8 mouse cellular contexts compared by ENCODE assay signal in genomic region chr2:49620626-49621117, GRCm38 (mm10). TPM values are rescaled to one million over a fixed set of nuclear protein-coding genes. Genes with fewer than 3 reads are reported as not detected.
DNase-seq lines count a peak whose midpoint lies in the region; ATAC-seq and TF ChIP-seq lines count a peak whose summit lies in the region.

No protein-coding gene starts in this region.

- 0 out of 2 replicates have a peak, but pooled peaks cover 3% of the 10 kb centered on the region for H3K27me3 ChIP-seq in kidney, embryonic 14.5 days (ENCODE audit: control insufficient read depth, insufficient read depth, low read length)
- H3K27me3 ChIP-seq in embryonic facial prominence, embryonic 13.5 days = peaks cover 5% of the 10 kb centered on the region; the same call in 1 of the 2 replicates
- H3K27me3 ChIP-seq in midbrain, postnatal 0 days (ENCODE audit: insufficient read depth, low read length) = no peaks in the 10 kb centered on the region
- H3K27me3 ChIP-seq in liver, embryonic 11.5 days (replicated peaks; ENCODE audit: control insufficient read depth, insufficient read depth, low read length) = peaks cover 30% of the 10 kb centered on the region

- 15% methylated on average over 14 of the region's 14 CpGs for WGBS in kidney, embryonic 14.5 days
- WGBS in embryonic facial prominence, embryonic 13.5 days = 9% methylated on average over 14 of the region's 14 CpGs
- WGBS in midbrain, postnatal 0 days = 6% methylated on average over 14 of the region's 14 CpGs
- WGBS in liver, embryonic 11.5 days = 22% methylated on average over 14 of the region's 14 CpGs

- H3K9me3 ChIP-seq in kidney, embryonic 14.5 days (ENCODE audit: control insufficient read depth, low read length) = peaks cover 4% of the 10 kb centered on the region; the same call in 1 of the 2 replicates
- no peaks in the 10 kb centered on the region for H3K9me3 ChIP-seq in embryonic facial prominence, embryonic 13.5 days
- no peaks in the 10 kb centered on the region for H3K9me3 ChIP-seq in midbrain, postnatal 0 days (ENCODE audit: low read length)
- H3K9me3 ChIP-seq in liver, embryonic 11.5 days (ENCODE audit: control insufficient read depth, low read length) = no peaks in the 10 kb centered on the region

- DNase-seq in kidney, postnatal 25 days = no peak
- DNase-seq in layer of hippocampus, adult 18-20 months (ENCODE audit: low spot score in 2 of 2) = peak; percentile 55 to 72
- DNase-seq in midbrain, postnatal 0 days (ENCODE audit: low spot score) = peak; percentile 86
- DNase-seq in gastrocnemius, postnatal 4 days (ENCODE audit: low spot score in 2 of 2) = no peak
- DNase-seq in liver, embryonic 11.5 days (ENCODE audit: low spot score) = no peak
- no peak for DNase-seq in urinary bladder, adult 18-20 months (ENCODE audit: low spot score in 2 of 2)

- H3K4me1 ChIP-seq in kidney, embryonic 14.5 days (ENCODE audit: control insufficient read depth, insufficient read depth, low read length) = no peaks in the 10 kb centered on the region
- H3K4me1 ChIP-seq in embryonic facial prominence, embryonic 13.5 days = peaks cover 18% of the 10 kb centered on the region
- H3K4me1 ChIP-seq in midbrain, postnatal 0 days (ENCODE audit: insufficient read depth, low read length) = peaks cover 2% of the 10 kb centered on the region; the same call in 1 of the 2 replicates
- H3K4me1 ChIP-seq in liver, embryonic 11.5 days (replicated peaks; ENCODE audit: control insufficient read depth, insufficient read depth, low read length) = peaks cover 2% of the 10 kb centered on the region; the same call in 1 of the 2 replicates

- peak overlapping the region; percentile 64 for H3K4me3 ChIP-seq in kidney, embryonic 14.5 days (ENCODE audit: low read length)
- peak overlapping the region; percentile 92 for H3K4me3 ChIP-seq in embryonic facial prominence, embryonic 13.5 days
- peak overlapping the region; percentile 93 for H3K4me3 ChIP-seq in midbrain, postnatal 0 days (ENCODE audit: low read depth, low read length)
- H3K4me3 ChIP-seq in liver, embryonic 11.5 days (ENCODE audit: low read depth, low read length) = no peak overlapping the region

- no peaks in the 10 kb centered on the region for H3K36me3 ChIP-seq in kidney, embryonic 14.5 days (ENCODE audit: control insufficient read depth, insufficient read depth, low read length)
- peaks cover 4% of the 10 kb centered on the region; the same call in 1 of the 2 replicates for H3K36me3 ChIP-seq in embryonic facial prominence, embryonic 13.5 days
- H3K36me3 ChIP-seq in midbrain, postnatal 0 days (ENCODE audit: insufficient read depth, low read length) = peaks cover 4% of the 10 kb centered on the region; the same call in 1 of the 2 replicates
- no peaks in the 10 kb centered on the region for H3K36me3 ChIP-seq in liver, embryonic 11.5 days (ENCODE audit: control insufficient read depth, insufficient read depth, low read length)

- ATAC-seq in kidney, embryonic 14.5 days (ENCODE audit: low FRiP score, low TSS enrichment) = no peak
- ATAC-seq in embryonic facial prominence, embryonic 13.5 days (ENCODE audit: insufficient number of reproducible peaks, insufficient read depth, low FRiP score, low TSS enrichment, low read depth) = no peak
- peak; percentile 77 for ATAC-seq in midbrain, postnatal 0 days (ENCODE audit: low FRiP score)
- no peak for ATAC-seq in liver, embryonic 11.5 days (replicated peaks; ENCODE audit: low FRiP score)

- peak overlapping the region; percentile 88 for H3K4me2 ChIP-seq in kidney, embryonic 14.5 days (replicated peaks; ENCODE audit: low read depth, low read length)
- peak overlapping the region; percentile 92 for H3K4me2 ChIP-seq in embryonic facial prominence, embryonic 13.5 days
- peak overlapping the region; percentile 71 for H3K4me2 ChIP-seq in midbrain, postnatal 0 days (ENCODE audit: low read depth, low read length, poor library complexity, severe bottlenecking)
- H3K4me2 ChIP-seq in liver, embryonic 11.5 days = no peak overlapping the region; the same call in 1 of the 2 replicates

- H3K27ac ChIP-seq in kidney, embryonic 14.5 days (ENCODE audit: low read depth, low read length) = no peak overlapping the region
- H3K27ac ChIP-seq in embryonic facial prominence, embryonic 13.5 days = no peak overlapping the region
- peak overlapping the region; percentile 93 for H3K27ac ChIP-seq in midbrain, postnatal 0 days (ENCODE audit: low read depth, low read length)
- H3K27ac ChIP-seq in liver, embryonic 11.5 days (ENCODE audit: low read depth, low read length) = no peak overlapping the region

- no peak for TF ChIP-seq CTCF in midbrain, postnatal 0 days (IDR thresholded peaks at IDR 0.05)

- H3K9ac ChIP-seq in kidney, embryonic 14.5 days (ENCODE audit: low read depth, low read length) = peak overlapping the region; percentile 55; the same call in 1 of the 2 replicates
- peak overlapping the region; percentile 77 for H3K9ac ChIP-seq in embryonic facial prominence, embryonic 13.5 days
- H3K9ac ChIP-seq in midbrain, postnatal 0 days (replicated peaks; ENCODE audit: low read length, poor library complexity, severe bottlenecking) = peak overlapping the region; percentile 96
- H3K9ac ChIP-seq in liver, embryonic 11.5 days (ENCODE audit: low read depth, low read length) = no peak overlapping the region

RNA-seq across cellular contexts. Expression of gene Kif5c, which starts 1.6 kb away (rescaled TPM):
- 5.0 and 6.6 TPM in 2 replicates for polyA plus RNA-seq in kidney, embryonic 14.5 days (2014; fragmentation: Nextera tagmentation; extraction: Ambion mirVana)
- polyA plus RNA-seq in embryonic facial prominence, embryonic 13.5 days (2015; fragmentation: Nextera tagmentation; extraction: Ambion mirVana) = 9.0 and 10.1 TPM in 2 replicates
- total RNA-seq in layer of hippocampus, adult 18-20 months (2021) = 100 to 1,000 TPM; 504 to 525 TPM
- 328 and 412 TPM in 2 replicates for total RNA-seq in midbrain, postnatal 0 days (2014; rRNA removed)
- 159 and 170 TPM in 2 replicates for polyA plus RNA-seq in midbrain, postnatal 0 days (2015; fragmentation: Nextera tagmentation; extraction: Ambion mirVana)
- 1 to 10 TPM in 1 of 2 experiments, under 1 TPM in 1; 0.54 to 1.1 TPM for total RNA-seq in gastrocnemius, postnatal 4 days (2021)
- 0.78 and 1.2 TPM in 2 replicates for polyA plus RNA-seq in liver, embryonic 11.5 days (2014; fragmentation: Nextera tagmentation; extraction: Ambion mirVana)

Comparison
In these comparisons a context has a peak if more than half of its experiments do, and no peak if none do; other contexts are left out.
1. DNase-seq: peak in layer of hippocampus, adult 18-20 months (2 of 2) and midbrain, postnatal 0 days (single experiment); none in kidney, postnatal 25 days (0 of 2), gastrocnemius, postnatal 4 days (0 of 2), liver, embryonic 11.5 days (single experiment) and urinary bladder, adult 18-20 months (0 of 2).
2. RNA of gene Kif5c, which starts 1.6 kb away (polyA plus RNA-seq): 159 to 170 TPM in midbrain, postnatal 0 days; 9.0 to 10.1 TPM in embryonic facial prominence, embryonic 13.5 days, 5.0 to 6.6 TPM in kidney, embryonic 14.5 days and 0.78 to 1.2 TPM in liver, embryonic 11.5 days; every median in the first group is over 10 times any median in the second.